Mouse (Mus musculus): ENCODE measurements around the gene Cacna1g.

GRCm38 (mm10) chr11:94480382-94480781 is 6.4 kb upstream of the Cacna1g start:
- TF ChIP-seq CTCF (IDR thresholded peaks at IDR 0.05; ENCODE audit: low read depth, low read length) (no peak), POLR2A (IDR thresholded peaks at IDR 0.05; ENCODE audit: borderline replicate concordance, low read depth, low read length) (no peak)

Data from bone marrow macrophage, adult 2 months (primary cell).